Mouse (Mus musculus): ENCODE data around the gene Odf2l. TPM values are rescaled to one million over a fixed set of nuclear protein-coding genes. Genes with fewer than 3 reads are reported as not detected.

Odf2l gene
- 0.94 and 1.4 TPM in 2 replicates for polyA plus RNA-seq (2012; rRNA removed)

DNA sequence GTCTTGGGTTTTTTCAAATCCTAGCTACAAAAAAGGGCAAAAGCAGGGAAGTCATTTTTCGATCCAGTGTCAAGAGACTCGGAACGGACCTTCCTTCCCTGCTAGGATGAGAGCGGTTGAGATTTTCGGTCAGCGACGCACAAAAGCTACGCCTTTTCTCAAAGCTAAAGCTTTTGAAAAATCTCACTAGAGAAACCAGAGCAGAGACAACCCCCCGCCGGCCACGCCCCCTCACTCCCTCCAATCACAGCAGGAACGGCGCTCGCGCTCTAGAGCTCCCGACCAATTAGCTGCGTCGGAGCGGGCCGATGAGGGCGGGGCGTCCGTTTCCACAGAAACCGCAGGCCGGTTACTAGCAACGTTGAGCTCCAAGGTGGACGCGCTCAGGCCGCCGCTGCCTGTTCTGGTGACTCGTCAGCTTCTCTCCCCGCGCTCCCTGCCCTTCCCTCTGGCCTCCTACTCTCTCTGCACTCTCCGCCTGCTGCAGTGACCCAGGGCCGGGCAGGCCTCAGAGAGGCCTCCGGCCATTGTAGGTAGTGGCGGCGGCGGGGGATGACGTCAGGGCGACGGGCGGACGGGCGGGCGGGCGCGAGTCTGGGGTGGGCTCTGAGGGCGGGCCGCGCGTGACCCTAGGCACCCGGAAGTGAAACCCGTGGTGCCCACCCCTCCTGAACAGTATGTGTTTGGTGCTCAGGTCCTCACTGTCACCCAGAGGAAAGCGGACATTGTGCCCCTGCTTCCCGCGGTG lies at the start of gene Odf2l:
Gene Odf2l (plus strand): TSS at position 335 of the 748 bp plus-strand sequence.
- peak; percentile 93 to 95 for DNase-seq (ENCODE audit: low read depth in 1 of 2, low spot score in 2 of 2)
- peak within 1 kb of the TSS; percentile 88 for H3K4me3 ChIP-seq (ENCODE audit: extremely low read depth, insufficient read depth, insufficient read length)
- under 1% methylated on average over 57 of the region's 57 CpGs for WGBS
- no peaks in the 10 kb centered on the region for H3K36me3 ChIP-seq (ENCODE audit: control insufficient read depth, insufficient read depth, low read length)
- TF ChIP-seq CTCF (IDR thresholded peaks at IDR 0.05; ENCODE audit: extremely low read depth, insufficient read depth, insufficient read length, insufficient replicate concordance) (no peak), POLR2A (IDR thresholded peaks at IDR 0.05; ENCODE audit: low read depth, low read length) (peak; percentile 55; the same call in 1 of the 2 replicates)
- peak within 1 kb of the TSS; percentile 92 for H3K27ac ChIP-seq (ENCODE audit: insufficient read depth, low read length)
- no peaks in the 10 kb centered on the region; the same call in 1 of the 2 replicates for H3K4me1 ChIP-seq (ENCODE audit: control insufficient read depth, insufficient read depth, insufficient read length)
- H3K27me3 ChIP-seq (ENCODE audit: control insufficient read depth, insufficient read depth, low read length), result no peaks in the 10 kb centered on the region

DNA sequence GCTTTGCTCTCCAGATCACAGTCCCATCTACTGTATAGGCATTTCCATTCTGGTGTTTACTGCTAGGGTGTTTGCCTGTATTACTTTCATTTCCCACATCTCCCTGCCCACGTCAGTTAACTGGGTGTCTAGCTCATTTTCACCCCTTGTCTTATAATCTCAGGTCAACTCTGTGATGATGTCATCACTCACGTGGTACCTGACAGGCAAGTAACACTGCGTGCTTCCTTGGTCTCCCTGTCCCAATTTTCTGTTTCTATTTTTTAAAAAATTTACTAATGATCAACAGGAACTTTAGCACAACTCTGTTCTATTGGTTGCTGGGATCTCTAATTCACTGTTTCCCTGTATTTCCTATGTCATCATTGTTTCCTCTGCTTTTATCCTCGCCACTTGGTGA lies 49.4 kb upstream of the Odf2l start:
- WGBS, result 80% methylated on average over 4 of the region's 4 CpGs
- DNase-seq (ENCODE audit: low read depth in 1 of 2, low spot score in 2 of 2), result no peak
- H3K27ac ChIP-seq (ENCODE audit: insufficient read depth, low read length), result no peak overlapping the region

DNA sequence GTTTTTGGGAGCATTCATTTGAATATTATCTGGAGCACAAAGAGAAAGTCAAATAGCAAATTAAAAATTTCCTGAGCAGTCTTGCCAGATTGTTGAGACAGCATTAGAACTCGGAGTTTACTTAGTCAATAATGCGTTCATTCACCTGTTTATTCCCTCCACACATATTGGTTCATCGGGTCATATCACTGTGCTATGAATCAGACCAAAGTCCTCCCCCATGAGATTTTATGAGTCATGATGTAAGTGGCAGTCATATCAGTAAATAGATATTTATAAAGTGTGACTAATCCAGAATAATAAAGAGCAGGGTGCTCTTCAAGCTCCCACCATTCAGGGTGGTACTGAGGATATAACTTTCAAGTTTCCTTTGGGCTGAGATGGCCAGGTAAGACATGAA lies 46.0 kb upstream of the Odf2l start:
- Histone ChIP-seq H3K36me3 (ENCODE audit: control insufficient read depth, insufficient read depth, low read length) (no peaks in the 10 kb centered on the region), H3K27me3 (ENCODE audit: control insufficient read depth, insufficient read depth, low read length) (no peaks in the 10 kb centered on the region), H3K27ac (ENCODE audit: insufficient read depth, low read length) (no peak overlapping the region), H3K4me3 (ENCODE audit: extremely low read depth, insufficient read depth, insufficient read length) (no peak overlapping the region), H3K4me1 (ENCODE audit: control insufficient read depth, insufficient read depth, insufficient read length) (no peaks in the 10 kb centered on the region)
- no peak for DNase-seq (ENCODE audit: low read depth in 1 of 2, low spot score in 2 of 2)
- WGBS, result 93% methylated on average over 3 of the region's 3 CpGs
- no peak for TF ChIP-seq POLR2A (IDR thresholded peaks at IDR 0.05; ENCODE audit: low read depth, low read length)
- TF ChIP-seq CTCF (IDR thresholded peaks at IDR 0.05; ENCODE audit: extremely low read depth, insufficient read depth, insufficient read length, insufficient replicate concordance), result no peak

More for the DNA sequence above, 49.4 kb upstream of the Odf2l start:
- no peaks in the 10 kb centered on the region for H3K4me1 ChIP-seq (ENCODE audit: control insufficient read depth, insufficient read depth, insufficient read length)
- no peak overlapping the region for H3K4me3 ChIP-seq (ENCODE audit: extremely low read depth, insufficient read depth, insufficient read length)
- TF ChIP-seq CTCF (IDR thresholded peaks at IDR 0.05; ENCODE audit: extremely low read depth, insufficient read depth, insufficient read length, insufficient replicate concordance), result no peak
- TF ChIP-seq POLR2A (IDR thresholded peaks at IDR 0.05; ENCODE audit: low read depth, low read length), result no peak
- no peaks in the 10 kb centered on the region for H3K36me3 ChIP-seq (ENCODE audit: control insufficient read depth, insufficient read depth, low read length)
- H3K27me3 ChIP-seq (ENCODE audit: control insufficient read depth, insufficient read depth, low read length), result no peaks in the 10 kb centered on the region

DNA sequence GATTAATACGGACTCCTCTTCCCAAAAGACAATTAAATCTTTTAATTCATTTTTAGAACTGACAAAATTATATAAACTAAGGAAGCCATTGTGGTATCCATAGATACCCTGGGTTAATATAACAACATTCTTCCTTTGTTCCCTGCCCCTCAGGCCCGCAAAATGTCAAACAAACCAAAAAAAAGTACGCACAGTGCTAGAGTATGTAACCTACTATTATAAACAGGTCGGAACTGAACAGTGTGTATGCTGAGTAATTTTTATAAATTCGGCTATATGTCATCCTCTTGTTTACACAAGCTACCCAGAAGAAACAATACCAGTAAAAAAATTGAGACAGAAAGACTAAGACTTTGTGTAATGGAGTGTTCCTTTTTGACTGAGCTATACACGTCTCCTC lies 40.0 kb upstream of the Odf2l start:
- TF ChIP-seq CTCF (IDR thresholded peaks at IDR 0.05; ENCODE audit: extremely low read depth, insufficient read depth, insufficient read length, insufficient replicate concordance), result no peak
- TF ChIP-seq POLR2A (IDR thresholded peaks at IDR 0.05; ENCODE audit: low read depth, low read length), result no peak
- Histone ChIP-seq H3K27me3 (ENCODE audit: control insufficient read depth, insufficient read depth, low read length) (no peaks in the 10 kb centered on the region), H3K27ac (ENCODE audit: insufficient read depth, low read length) (no peak overlapping the region), H3K4me3 (ENCODE audit: extremely low read depth, insufficient read depth, insufficient read length) (no peak overlapping the region), H3K4me1 (ENCODE audit: control insufficient read depth, insufficient read depth, insufficient read length) (no peaks in the 10 kb centered on the region), H3K36me3 (ENCODE audit: control insufficient read depth, insufficient read depth, low read length) (no peaks in the 10 kb centered on the region)
- no peak for DNase-seq (ENCODE audit: low read depth in 1 of 2, low spot score in 2 of 2)
- 83% methylated on average over 6 of the region's 6 CpGs for WGBS

DNA sequence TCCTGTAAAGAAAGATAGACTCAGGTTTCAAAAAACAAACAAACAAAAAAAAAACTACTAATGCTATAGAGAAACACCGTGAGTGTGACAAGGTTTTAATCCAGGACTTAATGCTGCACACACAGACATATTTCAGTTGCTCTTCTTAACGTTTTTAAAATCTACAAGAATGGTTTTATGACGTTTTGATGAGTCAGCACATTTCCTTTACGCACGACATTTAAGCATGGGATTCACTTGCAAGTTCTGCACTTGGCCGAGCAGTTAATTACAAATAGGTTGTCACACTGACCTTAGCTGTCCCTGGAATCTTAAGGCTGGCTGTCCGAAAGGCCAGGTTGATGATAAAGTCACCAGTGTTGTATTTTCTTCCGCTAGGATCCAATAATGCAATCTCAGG lies 37.5 kb upstream of the Odf2l start:
- no peaks in the 10 kb centered on the region for H3K27me3 ChIP-seq (ENCODE audit: control insufficient read depth, insufficient read depth, low read length)
- no peaks in the 10 kb centered on the region for H3K4me1 ChIP-seq (ENCODE audit: control insufficient read depth, insufficient read depth, insufficient read length)
- TF ChIP-seq CTCF (IDR thresholded peaks at IDR 0.05; ENCODE audit: extremely low read depth, insufficient read depth, insufficient read length, insufficient replicate concordance) (no peak), POLR2A (IDR thresholded peaks at IDR 0.05; ENCODE audit: low read depth, low read length) (no peak)
- H3K4me3 ChIP-seq (ENCODE audit: extremely low read depth, insufficient read depth, insufficient read length), result no peak overlapping the region
- no peaks in the 10 kb centered on the region for H3K36me3 ChIP-seq (ENCODE audit: control insufficient read depth, insufficient read depth, low read length)
- H3K27ac ChIP-seq (ENCODE audit: insufficient read depth, low read length), result no peak overlapping the region
- WGBS, result 78% methylated on average over 8 of the region's 8 CpGs
- no peak for DNase-seq (ENCODE audit: low read depth in 1 of 2, low spot score in 2 of 2)

DNA sequence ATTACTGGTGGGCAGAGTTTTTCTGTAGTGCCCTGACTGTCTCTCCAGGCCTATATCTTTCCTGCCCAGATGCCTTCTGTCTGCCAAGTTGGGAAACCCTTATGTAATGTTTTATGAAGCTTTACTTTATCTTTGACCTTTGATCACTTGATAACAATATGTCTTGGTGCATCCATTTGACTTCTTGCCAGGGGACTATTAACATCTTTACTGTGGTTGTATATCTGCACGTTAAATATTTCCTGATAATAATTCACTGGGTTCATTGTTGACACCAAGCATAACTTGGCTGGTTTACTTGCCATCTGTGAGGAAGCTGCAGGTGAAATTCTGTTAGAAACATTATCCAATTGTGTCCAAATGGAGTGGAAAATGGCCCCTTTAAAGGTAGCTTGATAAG lies 35.3 kb upstream of the Odf2l start:
- H3K4me3 ChIP-seq (ENCODE audit: extremely low read depth, insufficient read depth, insufficient read length), result no peak overlapping the region
- H3K36me3 ChIP-seq (ENCODE audit: control insufficient read depth, insufficient read depth, low read length), result no peaks in the 10 kb centered on the region
- TF ChIP-seq CTCF (IDR thresholded peaks at IDR 0.05; ENCODE audit: extremely low read depth, insufficient read depth, insufficient read length, insufficient replicate concordance) (no peak), POLR2A (IDR thresholded peaks at IDR 0.05; ENCODE audit: low read depth, low read length) (no peak)
- no peaks in the 10 kb centered on the region for H3K4me1 ChIP-seq (ENCODE audit: control insufficient read depth, insufficient read depth, insufficient read length)
- DNase-seq (ENCODE audit: low read depth in 1 of 2, low spot score in 2 of 2), result no peak
- H3K27me3 ChIP-seq (ENCODE audit: control insufficient read depth, insufficient read depth, low read length), result no peaks in the 10 kb centered on the region
- 79% methylated on average over 1 of the region's 1 CpGs for WGBS
- H3K27ac ChIP-seq (ENCODE audit: insufficient read depth, low read length), result no peak overlapping the region

DNA sequence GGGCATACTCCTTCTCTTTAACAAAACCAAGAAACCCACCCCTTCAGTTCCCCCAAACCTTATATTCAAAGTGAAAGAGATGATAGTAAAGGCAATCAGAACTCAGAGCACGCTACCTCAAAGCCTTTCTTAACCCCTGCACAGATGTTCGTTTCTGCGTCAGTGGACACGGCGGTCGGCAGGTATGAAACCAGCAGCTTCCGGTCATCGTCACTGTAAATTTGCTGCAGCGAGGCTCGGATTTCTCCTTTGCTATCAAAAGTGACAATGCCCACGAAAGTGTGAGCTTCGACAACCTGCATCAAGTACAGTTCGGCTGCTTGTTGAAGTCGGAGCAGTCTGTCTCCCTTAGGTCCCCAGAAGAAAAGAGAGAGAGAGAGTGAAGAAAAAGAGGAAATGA lies 32.2 kb upstream of the Odf2l start:
- H3K36me3 ChIP-seq (ENCODE audit: control insufficient read depth, insufficient read depth, low read length), result no peaks in the 10 kb centered on the region
- H3K4me3 ChIP-seq (ENCODE audit: extremely low read depth, insufficient read depth, insufficient read length), result no peak overlapping the region
- no peaks in the 10 kb centered on the region for H3K4me1 ChIP-seq (ENCODE audit: control insufficient read depth, insufficient read depth, insufficient read length)
- no peaks in the 10 kb centered on the region for H3K27me3 ChIP-seq (ENCODE audit: control insufficient read depth, insufficient read depth, low read length)
- no peak for DNase-seq (ENCODE audit: low read depth in 1 of 2, low spot score in 2 of 2)
- no peak overlapping the region for H3K27ac ChIP-seq (ENCODE audit: insufficient read depth, low read length)
- 92% methylated on average over 14 of the region's 14 CpGs for WGBS
- TF ChIP-seq CTCF (IDR thresholded peaks at IDR 0.05; ENCODE audit: extremely low read depth, insufficient read depth, insufficient read length, insufficient replicate concordance), result no peak
- TF ChIP-seq POLR2A (IDR thresholded peaks at IDR 0.05; ENCODE audit: low read depth, low read length), result no peak

Measured in spleen, adult 2 months (tissue).